In genomic region chr5:148559261-148559958, GRCm38 (mm10) we compare ENCODE assay signal across 35 mouse cellular contexts. TPM values are rescaled to one million over a fixed set of nuclear protein-coding genes. Genes with fewer than 3 reads are reported as not detected.
DNase-seq lines count a peak whose midpoint lies in the region; ATAC-seq and TF ChIP-seq lines count a peak whose summit lies in the region.
"Had no signal": no experiment of that assay in that cellular context is flagged by ENCODE, and none has a peak within 500 bp of the region (broad histone marks: within the 10 kb centered on the region; RNA-seq: fewer than 3 reads in every experiment).

No protein-coding gene starts in this region.

- H3K27me3 ChIP-seq in testis, adult 2 months (ENCODE audit: control insufficient read depth, insufficient read depth, low read length), result no peaks in the 10 kb centered on the region
- no peaks in the 10 kb centered on the region for H3K27me3 ChIP-seq in splenic B cell, adult 2 months (ENCODE audit: control insufficient read depth, insufficient read depth, low read length, poor library complexity, severe bottlenecking)
- H3K27me3 ChIP-seq in thymus, adult 2 months (ENCODE audit: control insufficient read depth, insufficient read depth, low read length), result no peaks in the 10 kb centered on the region
- no peaks in the 10 kb centered on the region; the same call in 1 of the 2 replicates for H3K27me3 ChIP-seq in midbrain, embryonic 13.5 days
- H3K27me3 ChIP-seq: embryonic facial prominence, embryonic 13.5 days; heart, embryonic 15.5 days; hindbrain, embryonic 12.5 days; intestine, embryonic 15.5 days; neural tube, embryonic 13.5 days; Patski had no signal

- no peak overlapping the region for H3K9ac ChIP-seq in ES-E14 (ENCODE audit: insufficient read depth, low read depth, low read length, poor library complexity, severe bottlenecking)
- H3K9ac ChIP-seq in midbrain, embryonic 13.5 days (replicated peaks), result no peak overlapping the region
- H3K9ac ChIP-seq: embryonic facial prominence, embryonic 13.5 days; forebrain, embryonic 12.5 days; forebrain, postnatal 0 days; heart, embryonic 15.5 days; hindbrain, embryonic 12.5 days; intestine, embryonic 15.5 days; midbrain, embryonic 12.5 days; neural tube, embryonic 13.5 days had no signal

- no peak for TF ChIP-seq POLR2A in testis, adult 2 months (IDR thresholded peaks at IDR 0.05; ENCODE audit: control insufficient read depth, low read depth, low read length)
- TF ChIP-seq POLR2A in bone marrow macrophage, adult 2 months (IDR thresholded peaks at IDR 0.05; ENCODE audit: borderline replicate concordance, low read depth, low read length), result no peak
- no peak for TF ChIP-seq POLR2A in thymus, adult 2 months (IDR thresholded peaks at IDR 0.05; ENCODE audit: control insufficient read depth, extremely low read depth, insufficient read depth, low read length, poor library complexity)

- no peaks in the 10 kb centered on the region for H3K9me3 ChIP-seq in ES-E14 (ENCODE audit: control insufficient read depth, insufficient read depth, low read depth, low read length)
- no peaks in the 10 kb centered on the region for H3K9me3 ChIP-seq in midbrain, embryonic 13.5 days
- H3K9me3 ChIP-seq: embryonic facial prominence, embryonic 13.5 days; forebrain, embryonic 12.5 days; heart, embryonic 10.5 days; heart, embryonic 15.5 days; hindbrain, embryonic 12.5 days; intestine, embryonic 15.5 days; midbrain, embryonic 12.5 days; neural tube, embryonic 13.5 days had no signal

- WGBS in thymus, adult 2 months, result 46% methylated on average over 15 of the region's 15 CpGs
- 68% methylated on average over 15 of the region's 15 CpGs for WGBS in midbrain, embryonic 13.5 days

- in situ Hi-C loops in ES-E14 (cut with MboI; ENCODE audit: low sequenced_read_pairs in 2 of 2, unreplicated experiment in 2 of 2), result no loop called here

- H3K4me3 ChIP-seq in testis, adult 2 months (ENCODE audit: control insufficient read depth, low read depth, low read length), result peak overlapping the region; percentile 20
- H3K4me3 ChIP-seq in ES-E14 (ENCODE audit: insufficient read depth in 1 of 2, low read depth in 1 of 2, low read length in 2 of 2, poor library complexity in 1 of 2, severe bottlenecking in 1 of 2), result peak overlapping the region in 1 of 2 experiments; percentile 43; a peak in 2 of 4 replicates
- H3K4me3 ChIP-seq in bone marrow macrophage, adult 2 months (ENCODE audit: insufficient read depth, low read length), result peak overlapping the region; percentile 44
- no peak overlapping the region for H3K4me3 ChIP-seq in thymus, adult 2 months (ENCODE audit: control insufficient read depth, insufficient read depth, low read length)
- no peak overlapping the region for H3K4me3 ChIP-seq in midbrain, embryonic 13.5 days (replicated peaks)
- H3K4me3 ChIP-seq: embryonic facial prominence, embryonic 13.5 days; erythroblast, embryonic 14.5 days; forebrain, embryonic 12.5 days; heart, embryonic 10.5 days; heart, embryonic 15.5 days; hindbrain, embryonic 12.5 days; intestine, embryonic 15.5 days; megakaryocyte, embryonic 14.5 days; midbrain, embryonic 12.5 days; neural tube, embryonic 13.5 days had no signal

- H3K4me2 ChIP-seq in midbrain, embryonic 13.5 days (replicated peaks), result no peak overlapping the region
- H3K4me2 ChIP-seq: embryonic facial prominence, embryonic 13.5 days; forebrain, embryonic 12.5 days; heart, embryonic 15.5 days; hindbrain, embryonic 12.5 days; intestine, embryonic 15.5 days; midbrain, embryonic 12.5 days; neural tube, embryonic 13.5 days had no signal

- H3K27ac ChIP-seq in testis, adult 2 months (ENCODE audit: control insufficient read depth, insufficient read depth, low read depth, low read length), result no peak overlapping the region
- H3K27ac ChIP-seq in ES-E14 (ENCODE audit: insufficient read depth, low read depth, low read length, poor library complexity, severe bottlenecking), result no peak overlapping the region
- H3K27ac ChIP-seq in bone marrow macrophage, adult 2 months (ENCODE audit: insufficient read depth, low read depth, low read length), result peak overlapping the region; percentile 72
- H3K27ac ChIP-seq in thymus, adult 2 months (ENCODE audit: control insufficient read depth, insufficient read depth, low read length), result no peak overlapping the region
- H3K27ac ChIP-seq in midbrain, embryonic 13.5 days, result no peak overlapping the region
- H3K27ac ChIP-seq: embryonic facial prominence, embryonic 13.5 days; forebrain, embryonic 12.5 days; heart, embryonic 10.5 days; heart, embryonic 15.5 days; hindbrain, embryonic 12.5 days; hindbrain, postnatal 0 days; intestine, embryonic 15.5 days; midbrain, embryonic 12.5 days; neural tube, embryonic 13.5 days; stomach, postnatal 0 days had no signal

- no peak for ATAC-seq in erythroid progenitor cell, adult 5-6 weeks (replicated peaks; ENCODE audit: low FRiP score, poor library complexity, severe bottlenecking)
- no peak for ATAC-seq in midbrain, embryonic 13.5 days
- ATAC-seq: forebrain, postnatal 0 days; hindbrain, postnatal 0 days; intestine, embryonic 15.5 days; Patski had no signal

- no peak for DNase-seq in testis, postnatal 14 days (ENCODE audit: low spot score)
- DNase-seq in ES-E14 (ENCODE audit: low read depth, low spot score), result no peak
- DNase-seq in splenic B cell, adult 2 months (ENCODE audit: low read depth, low spot score), result peak; percentile 42
- no peak for DNase-seq in thymus, adult 2 months
- DNase-seq: adrenal gland, postnatal 25 days; B cell, adult 2 months; cerebellum, adult 18-20 months; cerebellum, postnatal 10 days; forebrain, postnatal 0 days; gastrocnemius, postnatal 14 days; heart, adult 11 months; kidney, adult 2 months; kidney, postnatal 10 days; layer of hippocampus, adult 9-11 months; liver; lung, adult 18-20 months; lung, postnatal 14 days; right cerebral cortex, postnatal 14 days had no signal

- H3K36me3 ChIP-seq in testis, adult 2 months (ENCODE audit: control insufficient read depth, insufficient read depth, low read length), result no peaks in the 10 kb centered on the region
- H3K36me3 ChIP-seq in ES-E14 (ENCODE audit: control insufficient read depth, insufficient read depth, low read length, poor library complexity, severe bottlenecking), result no peaks in the 10 kb centered on the region
- no peaks in the 10 kb centered on the region for H3K36me3 ChIP-seq in splenic B cell, adult 2 months (ENCODE audit: control insufficient read depth, insufficient read depth, low read length, poor library complexity, severe bottlenecking)
- no peaks in the 10 kb centered on the region for H3K36me3 ChIP-seq in thymus, adult 2 months (ENCODE audit: control insufficient read depth, insufficient read depth, low read length)
- H3K36me3 ChIP-seq in midbrain, embryonic 13.5 days, result no peaks in the 10 kb centered on the region
- H3K36me3 ChIP-seq: embryonic facial prominence, embryonic 13.5 days; forebrain, embryonic 12.5 days; heart, embryonic 10.5 days; heart, embryonic 15.5 days; hindbrain, embryonic 12.5 days; intestine, embryonic 15.5 days; midbrain, embryonic 12.5 days; neural tube, embryonic 13.5 days had no signal

- peaks cover 7% of the 10 kb centered on the region; the same call in 1 of the 2 replicates for H3K4me1 ChIP-seq in testis, adult 2 months (ENCODE audit: control insufficient read depth, insufficient read depth, low read length)
- peaks cover 0 to 4% of the 10 kb centered on the region in 2 experiments; a peak in 2 of 4 replicates for H3K4me1 ChIP-seq in ES-E14 (ENCODE audit: control insufficient read depth in 2 of 2, insufficient read depth in 2 of 2, low read length in 2 of 2, poor library complexity in 1 of 2)
- H3K4me1 ChIP-seq in bone marrow macrophage, adult 2 months (ENCODE audit: control insufficient read depth, insufficient read depth, low read length), result peaks cover 25% of the 10 kb centered on the region
- H3K4me1 ChIP-seq in thymus, adult 2 months (replicated peaks; ENCODE audit: control insufficient read depth, insufficient read depth, low read length), result peaks cover 3% of the 10 kb centered on the region
- peaks cover 8% of the 10 kb centered on the region for H3K4me1 ChIP-seq in midbrain, embryonic 13.5 days (replicated peaks)
- H3K4me1 ChIP-seq: intestine, embryonic 15.5 days had no signal

- TF ChIP-seq CTCF in testis, adult 2 months (IDR thresholded peaks at IDR 0.05; ENCODE audit: control insufficient read depth, insufficient read depth, insufficient replicate concordance, low read depth, low read length), result no peak
- TF ChIP-seq CTCF in bone marrow macrophage, adult 2 months (IDR thresholded peaks at IDR 0.05; ENCODE audit: low read depth, low read length), result no peak
- no peak for TF ChIP-seq CTCF in thymus, adult 2 months (IDR thresholded peaks at IDR 0.05; ENCODE audit: borderline replicate concordance, control insufficient read depth, extremely low read depth, insufficient read depth, low read length, poor library complexity)

TF ChIP-seq in ES-E14, 5 proteins besides CTCF, POLR2A, EP300 and RAD21:
- TF ChIP-seq CHD2 (IDR thresholded peaks at IDR 0.05; ENCODE audit: low read depth, low read length), result no peak
- peak; percentile 84 for TF ChIP-seq ZNF384 (IDR thresholded peaks at IDR 0.05; ENCODE audit: low read depth, low read length)
- no peak for TF ChIP-seq MAFK (IDR thresholded peaks at IDR 0.05; ENCODE audit: insufficient read depth, low read depth, low read length)

RNA-seq across cellular contexts. Expression of gene Ubl3, which starts 6.8 kb away (rescaled TPM):
- polyA plus RNA-seq in testis, adult 2 months (2012; rRNA removed), result 176 and 180 TPM in 2 replicates
- 75.0 and 92.5 TPM in 2 replicates for total RNA-seq in ES-E14 (2012; rRNA removed)
- 185 and 195 TPM in 2 replicates for polyA plus RNA-seq in bone marrow macrophage, adult 2 months (2012; ENCODE audit: insufficient read depth, insufficient read length, missing spikeins)
- 13.4 and 17.7 TPM in 2 replicates for total RNA-seq in erythroid progenitor cell, adult 5-6 weeks (2015; ENCODE audit: low replicate concordance)
- total RNA-seq in erythroid progenitor cell, adult 5-6 weeks (2017; ENCODE audit: low replicate concordance), result 12.6 and 21.3 TPM in 2 replicates
- 45.3 and 48.2 TPM in 2 replicates for polyA plus RNA-seq in thymus, adult 2 months (2012; rRNA removed)
- 55.3 and 69.1 TPM in 2 replicates for polyA plus RNA-seq in midbrain, embryonic 13.5 days (2015; fragmentation: Nextera tagmentation; extraction: Ambion mirVana)

Comparison
In these comparisons a context has a peak if more than half of its experiments do, and no peak if none do; other contexts are left out.
1. H3K4me3 ChIP-seq: peak in testis, adult 2 months (single experiment) and bone marrow macrophage, adult 2 months (single experiment); none in thymus, adult 2 months (single experiment) and midbrain, embryonic 13.5 days (single experiment).